Mouse (Mus musculus) mature B cell (primary cell): ENCODE data around the gene Nop2.

Experiments
- in situ Hi-C: fragments of 300-500 bp; cut with MboI; formaldehyde crosslinking; loops from 2 replicates; pipeline ENCODE4 v1.14.3; 2019

Nop2 gene

DNA sequence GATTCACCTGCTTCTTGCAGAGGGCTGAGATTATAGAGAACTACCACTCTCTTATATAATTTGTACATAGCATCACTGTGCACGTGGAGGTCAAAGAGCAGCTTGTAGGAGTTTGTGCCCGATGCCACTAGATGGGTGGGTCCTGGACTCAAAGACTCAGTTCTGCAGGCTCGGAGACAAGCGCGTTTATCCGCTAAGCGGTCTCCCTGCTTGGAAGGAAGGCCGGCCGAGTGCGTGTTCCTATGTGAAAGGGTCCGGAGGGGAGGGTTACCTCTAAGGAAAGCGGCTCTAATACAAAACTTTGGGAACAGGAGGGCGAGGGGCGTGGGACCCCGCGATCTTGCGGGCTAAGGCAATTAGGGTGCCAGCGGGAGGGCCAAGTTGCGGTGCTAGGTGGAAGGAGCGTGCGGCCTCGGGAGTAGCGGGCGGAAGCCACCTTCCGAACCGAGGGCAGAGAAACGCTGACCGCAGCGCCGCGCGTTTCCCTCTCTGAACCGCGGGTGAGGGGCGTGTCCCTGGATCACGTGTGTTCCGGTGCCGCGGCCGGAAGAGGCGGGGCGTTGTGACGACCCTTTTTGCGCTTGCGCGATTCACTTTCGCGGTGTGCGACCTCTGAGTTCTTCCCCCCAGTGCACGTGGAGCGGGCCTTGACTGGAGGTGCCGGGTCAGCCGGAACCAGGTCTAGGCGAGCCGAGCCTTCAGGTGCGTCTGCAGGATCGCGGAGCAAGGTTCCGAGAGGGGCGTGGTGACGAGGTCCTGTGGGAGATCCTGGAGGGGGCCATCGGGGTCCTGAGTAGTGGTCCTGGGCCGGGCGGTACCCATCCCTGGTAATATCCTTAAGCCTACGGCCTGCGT is at the start of gene Nop2:
Gene Nop2, plus strand, starts transcription at position 608 of the 855 bp plus-strand sequence.
- in situ Hi-C loops, result no loop called here

- in situ Hi-C loops, result loop anchor here (5.0 kb wide), 1 partner anchor 36 kb away; the partner anchor contains the start of gene Acrbp
Measured at GRCm38 (mm10) chr6:125082801-125083386, 48.8 kb upstream of the Nop2 start.

- in situ Hi-C loops, result loop anchor here (5.0 kb wide), 1 partner anchor 37 kb away; the partner anchor contains the start of gene Acrbp
Measured at GRCm38 (mm10) chr6:125084424-125084823, 47.3 kb upstream of the Nop2 start.

DNA sequence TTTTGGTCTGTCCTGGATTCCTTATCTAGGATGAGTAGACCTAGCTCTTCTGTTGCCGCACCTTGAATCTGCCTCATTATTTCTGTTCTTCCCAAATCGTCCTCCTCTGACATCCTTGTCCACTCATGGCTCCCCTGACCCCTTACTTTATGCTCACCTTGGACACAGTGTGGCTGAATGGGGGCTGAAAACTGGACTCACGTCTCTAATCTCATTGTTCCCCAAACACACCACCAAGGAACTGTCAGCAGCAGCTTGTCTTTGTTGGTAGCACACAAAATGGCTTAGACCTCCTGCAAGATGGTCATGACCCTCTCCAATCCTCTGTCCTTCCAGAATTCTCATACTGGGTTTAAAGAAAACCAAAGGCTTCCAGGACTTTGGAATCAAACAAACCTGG is 43.8 kb upstream of the Nop2 start:
- in situ Hi-C loops, result no loop called here

- in situ Hi-C loops, result no loop called here
Measured at GRCm38 (mm10) chr6:125088561-125089321, 43.0 kb upstream of the Nop2 start.

- in situ Hi-C loops, result no loop called here
Measured at GRCm38 (mm10) chr6:125089521-125090321, 42.0 kb upstream of the Nop2 start.

DNA sequence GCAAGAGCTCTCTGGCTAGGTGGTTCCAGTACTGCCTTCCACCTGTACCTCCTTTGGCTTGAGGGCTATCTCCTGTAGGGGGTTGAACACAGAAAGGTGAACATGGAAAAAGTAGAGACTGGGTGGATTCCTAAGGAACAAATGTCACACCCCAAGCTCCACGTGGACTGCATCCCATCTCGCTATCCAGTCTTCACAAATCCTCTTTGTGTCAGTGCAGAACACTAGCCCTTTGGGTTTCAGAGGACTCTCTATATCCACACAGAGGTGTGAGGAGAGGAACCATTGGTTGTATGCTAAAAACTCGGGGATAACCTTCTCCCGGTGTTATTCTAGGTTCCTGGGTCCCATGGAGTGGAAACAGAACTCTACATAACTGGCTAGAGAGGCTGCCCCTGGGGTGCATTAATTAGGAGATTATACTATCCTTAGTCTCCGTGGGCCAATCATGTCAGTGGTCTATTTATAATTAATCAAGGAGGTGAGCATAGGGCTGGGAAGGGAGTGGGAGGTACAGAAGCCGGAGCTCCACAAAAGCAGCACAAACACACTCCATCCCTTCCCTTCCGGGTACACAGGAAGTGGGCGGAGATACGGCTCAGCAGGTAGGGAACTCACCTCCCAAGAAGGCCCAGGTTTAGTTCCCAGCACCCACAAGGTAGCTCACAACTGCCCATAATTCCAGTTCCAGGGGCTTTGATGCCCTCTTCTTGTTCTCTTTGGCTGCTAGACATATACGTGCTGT is 41.2 kb upstream of the Nop2 start:
- in situ Hi-C loops, result no loop called here

DNA sequence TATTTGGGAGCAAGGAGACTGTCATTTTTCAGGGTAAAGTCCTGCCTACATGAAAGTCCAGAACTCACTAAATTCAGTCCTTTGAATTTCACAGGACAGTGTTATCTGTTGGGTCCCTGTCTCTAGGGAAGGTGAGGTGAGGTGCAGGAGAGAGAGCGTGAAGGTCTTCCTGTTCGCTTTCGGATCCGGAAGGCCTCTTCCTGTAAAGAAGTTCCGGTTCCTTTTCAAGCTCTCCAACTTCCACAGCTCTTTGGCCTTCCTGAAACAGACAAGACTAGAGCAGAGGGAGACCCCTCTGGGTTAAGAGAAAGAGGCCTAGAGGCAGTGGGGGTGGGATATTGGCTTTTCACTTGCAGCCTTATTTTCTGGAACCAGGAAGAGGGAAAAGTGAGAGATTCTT is 39.3 kb upstream of the Nop2 start:
- in situ Hi-C loops, result no loop called here

- in situ Hi-C loops, result no loop called here
Measured at GRCm38 (mm10) chr6:125094843-125095242, 36.9 kb upstream of the Nop2 start.

GRCm38 (mm10) chr6:125095391-125096278 is 36.1 kb upstream of the Nop2 start, which contains the start of gene Chd4:
Chd4 (plus strand) TSS chr6:125095981.
- in situ Hi-C loops, result no loop called here

DNA sequence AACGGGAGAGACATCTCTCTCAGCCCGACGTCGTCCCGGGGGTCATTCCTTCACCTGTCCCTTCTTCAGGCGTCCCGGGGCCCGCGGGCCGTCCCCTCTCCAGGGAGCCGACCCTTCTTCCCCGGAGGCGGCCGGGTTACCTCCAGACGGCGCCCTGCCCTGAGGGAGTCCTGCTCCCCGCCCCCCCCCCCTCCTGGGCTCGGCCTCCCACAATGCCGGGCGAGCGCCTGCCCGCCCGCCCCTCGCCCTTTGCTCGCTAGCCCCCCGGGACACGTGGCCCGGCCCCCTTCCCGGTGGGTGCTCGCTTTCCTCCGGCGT is 35.5 kb upstream of the Nop2 start:
- in situ Hi-C loops, result no loop called here

GRCm38 (mm10) chr6:125096597-125097345 is 34.9 kb upstream of the Nop2 start:
- in situ Hi-C loops, result no loop called here

DNA sequence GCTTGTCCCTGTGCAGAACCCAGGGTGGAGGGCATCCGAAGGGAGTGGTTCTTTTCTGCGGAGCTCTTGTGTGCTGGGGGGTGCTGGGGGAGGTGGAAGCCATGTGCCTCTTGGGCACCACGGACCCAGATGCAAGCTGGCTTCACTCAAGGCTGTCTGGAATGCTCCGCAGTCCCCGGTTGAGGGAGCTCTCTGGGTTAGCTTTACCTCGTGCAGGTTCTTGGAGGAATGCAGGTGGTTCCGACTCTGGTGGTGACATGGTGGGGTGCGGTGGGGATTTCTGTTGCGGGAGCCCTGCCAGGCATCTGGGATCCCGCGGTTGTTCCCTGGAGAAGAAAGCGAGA is 34.4 kb upstream of the Nop2 start:
- in situ Hi-C loops, result no loop called here

DNA sequence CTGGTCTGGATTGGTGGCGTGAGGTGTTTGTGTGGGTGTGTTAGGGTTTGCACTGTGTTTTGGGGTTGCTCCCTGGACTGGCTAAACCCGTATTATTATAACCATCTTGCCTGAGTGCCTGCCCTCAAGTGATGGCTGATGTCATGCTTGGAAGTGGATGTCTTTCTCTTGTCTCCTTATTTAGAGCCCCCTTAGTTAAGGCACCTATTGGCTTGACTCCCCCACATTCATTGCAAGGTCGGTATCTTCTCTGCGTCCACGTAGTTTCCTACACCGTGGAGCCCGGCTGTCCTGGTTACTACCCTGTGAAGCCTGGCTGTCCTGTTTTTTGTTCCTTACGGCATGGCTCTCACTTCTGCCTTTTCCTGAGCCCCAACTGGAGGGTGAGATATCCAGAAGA is 33.8 kb upstream of the Nop2 start:
- in situ Hi-C loops, result no loop called here

- in situ Hi-C loops, result no loop called here
Measured at GRCm38 (mm10) chr6:125098513-125098912, 33.2 kb upstream of the Nop2 start.

DNA sequence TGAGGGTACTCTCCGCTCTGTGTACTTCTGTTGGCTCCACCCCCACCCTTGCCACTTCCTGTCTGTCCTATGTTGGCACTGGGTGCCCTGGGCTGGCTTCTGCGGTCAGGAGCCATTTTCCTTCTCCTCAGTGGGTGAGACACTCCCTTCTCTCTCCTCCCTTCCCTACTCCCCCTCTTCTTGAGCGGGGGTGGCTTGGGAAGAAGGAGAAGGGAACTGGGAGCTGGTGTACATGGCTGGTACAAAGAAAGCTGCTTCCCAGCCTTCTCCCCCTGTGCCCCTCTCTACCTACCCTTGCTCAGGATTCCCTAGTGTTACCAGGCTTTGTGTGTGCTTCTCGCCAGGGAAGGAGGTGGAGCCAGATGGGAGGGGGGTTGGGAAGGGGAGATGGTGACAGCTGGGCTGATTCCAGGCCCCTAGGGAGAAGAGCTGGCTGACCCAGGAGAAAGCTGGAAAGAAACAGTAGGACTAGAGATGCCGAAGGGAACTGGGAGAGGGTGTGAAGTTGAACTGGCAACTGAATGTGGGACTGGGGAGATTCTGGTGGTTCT is 32.2 kb upstream of the Nop2 start:
- in situ Hi-C loops, result no loop called here

DNA sequence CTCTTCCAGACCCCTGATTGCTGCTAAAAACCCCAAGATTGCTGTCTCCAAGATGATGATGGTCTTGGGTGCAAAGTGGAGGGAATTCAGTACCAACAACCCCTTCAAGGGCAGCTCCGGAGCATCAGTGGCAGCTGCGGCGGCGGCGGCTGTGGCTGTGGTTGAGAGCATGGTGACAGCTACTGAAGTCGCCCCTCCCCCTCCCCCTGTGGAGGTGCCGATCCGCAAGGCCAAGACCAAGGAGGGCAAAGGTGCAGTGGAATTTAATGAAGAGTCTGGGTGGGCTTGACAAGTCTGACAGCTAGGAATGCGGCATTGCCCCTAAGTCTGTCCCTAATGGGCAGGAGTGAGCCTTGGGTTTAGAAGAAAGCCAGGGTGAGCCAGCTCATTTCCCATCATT is 30.3 kb upstream of the Nop2 start:
- in situ Hi-C loops, result no loop called here

GRCm38 (mm10) chr6:125104223-125104622 is 27.5 kb upstream of the Nop2 start:
- in situ Hi-C loops, result no loop called here

- in situ Hi-C loops, result no loop called here
Measured at GRCm38 (mm10) chr6:125107705-125108104, 24.0 kb upstream of the Nop2 start.
